Mouse (Mus musculus): ENCODE measurements around the gene Cdk11b. TPM values are rescaled to one million over a fixed set of nuclear protein-coding genes. Genes with fewer than 3 reads are reported as not detected.
A peak's percentile ranks its signal among the peaks of the same experiment; 100 is the strongest.

Gene Cdk11b
- polyA plus RNA-seq, 1 experiment from 2014 or later: 56.3 TPM

GRCm38 (mm10) chr4:155582279-155582905 is 42.3 kb upstream of the Cdk11b start:
- no peak for DNase-seq
- ATAC-seq (ENCODE audit: insufficient read depth): no peak
- WGBS: 92% methylated on average over 6 of the region's 6 CpGs
- Histone ChIP-seq H3K9me3 (ENCODE audit: low read depth, low read length) (no peaks in the 10 kb centered on the region), H3K36me3 (ENCODE audit: insufficient read depth) (peaks cover 81% of the 10 kb centered on the region), H3K27me3 (ENCODE audit: insufficient read depth, low read length) (no peaks in the 10 kb centered on the region), H3K9ac (no peak overlapping the region), H3K4me1 (ENCODE audit: insufficient read depth) (no peaks in the 10 kb centered on the region), H3K4me3 (ENCODE audit: low read depth, low read length) (no peak overlapping the region), H3K27ac (ENCODE audit: low read depth) (no peak overlapping the region), H3K4me2 (no peak overlapping the region)
- no peak for TF ChIP-seq CTCF (IDR thresholded peaks at IDR 0.05; ENCODE audit: low read depth)

- no peak for DNase-seq
- no peak overlapping the region for H3K27ac ChIP-seq (ENCODE audit: low read depth)
- H3K36me3 ChIP-seq (ENCODE audit: insufficient read depth): peaks cover 61% of the 10 kb centered on the region
- H3K9ac ChIP-seq: no peak overlapping the region
- TF ChIP-seq CTCF (IDR thresholded peaks at IDR 0.05; ENCODE audit: low read depth): no peak
- 86% methylated on average over 5 of the region's 5 CpGs for WGBS
- no peak overlapping the region for H3K4me3 ChIP-seq (ENCODE audit: low read depth, low read length)
- H3K9me3 ChIP-seq (ENCODE audit: low read depth, low read length): no peaks in the 10 kb centered on the region
- H3K4me2 ChIP-seq: no peak overlapping the region
- no peak for ATAC-seq (ENCODE audit: insufficient read depth)
- no peaks in the 10 kb centered on the region for H3K27me3 ChIP-seq (ENCODE audit: insufficient read depth, low read length)
- H3K4me1 ChIP-seq (ENCODE audit: insufficient read depth): no peaks in the 10 kb centered on the region
These were observed 35.3 kb upstream of the Cdk11b start for GRCm38 (mm10) chr4:155589356-155589755.

GRCm38 (mm10) chr4:155591012-155591719 is 33.5 kb upstream of the Cdk11b start:
- Histone ChIP-seq H3K4me3 (ENCODE audit: low read depth, low read length) (no peak overlapping the region), H3K27me3 (ENCODE audit: insufficient read depth, low read length) (no peaks in the 10 kb centered on the region), H3K27ac (ENCODE audit: low read depth) (no peak overlapping the region), H3K9me3 (ENCODE audit: low read depth, low read length) (no peaks in the 10 kb centered on the region), H3K36me3 (ENCODE audit: insufficient read depth) (peaks cover 44% of the 10 kb centered on the region), H3K4me2 (no peak overlapping the region), H3K9ac (no peak overlapping the region), H3K4me1 (ENCODE audit: insufficient read depth) (no peaks in the 10 kb centered on the region)
- TF ChIP-seq CTCF (IDR thresholded peaks at IDR 0.05; ENCODE audit: low read depth): no peak
- ATAC-seq (ENCODE audit: insufficient read depth) (0 out of 2 replicates have a peak, but pooled peaks have one; percentile 11), DNase-seq (no peak)
- 59% methylated on average over 7 of the region's 7 CpGs for WGBS

GRCm38 (mm10) chr4:155593780-155594179 is 30.9 kb upstream of the Cdk11b start:
- WGBS: 45% methylated on average over 1 of the region's 1 CpGs
- H3K9ac ChIP-seq: no peak overlapping the region
- no peaks in the 10 kb centered on the region for H3K4me1 ChIP-seq (ENCODE audit: insufficient read depth)
- H3K9me3 ChIP-seq (ENCODE audit: low read depth, low read length): no peaks in the 10 kb centered on the region
- no peak overlapping the region for H3K27ac ChIP-seq (ENCODE audit: low read depth)
- peaks cover 18% of the 10 kb centered on the region for H3K36me3 ChIP-seq (ENCODE audit: insufficient read depth)
- ATAC-seq (ENCODE audit: insufficient read depth): no peak
- DNase-seq: peak; percentile 5
- no peak overlapping the region for H3K4me3 ChIP-seq (ENCODE audit: low read depth, low read length)
- no peaks in the 10 kb centered on the region for H3K27me3 ChIP-seq (ENCODE audit: insufficient read depth, low read length)
- no peak overlapping the region for H3K4me2 ChIP-seq
- TF ChIP-seq CTCF (IDR thresholded peaks at IDR 0.05; ENCODE audit: low read depth): no peak

- Histone ChIP-seq H3K9me3 (ENCODE audit: low read depth, low read length) (no peaks in the 10 kb centered on the region), H3K4me3 (ENCODE audit: low read depth, low read length) (no peak overlapping the region), H3K9ac (no peak overlapping the region), H3K4me2 (no peak overlapping the region), H3K36me3 (ENCODE audit: insufficient read depth) (no peaks in the 10 kb centered on the region), H3K27ac (ENCODE audit: low read depth) (no peak overlapping the region), H3K27me3 (ENCODE audit: insufficient read depth, low read length) (no peaks in the 10 kb centered on the region), H3K4me1 (ENCODE audit: insufficient read depth) (0 out of 2 replicates have a peak, but pooled peaks cover 2% of the 10 kb centered on the region)
- no peak for ATAC-seq (ENCODE audit: insufficient read depth)
- DNase-seq: no peak
- TF ChIP-seq CTCF (IDR thresholded peaks at IDR 0.05; ENCODE audit: low read depth): no peak
- WGBS: 71% methylated on average over 3 of the region's 3 CpGs
These were observed 28.9 kb upstream of the Cdk11b start for GRCm38 (mm10) chr4:155595777-155596176.

- no peak for TF ChIP-seq CTCF (IDR thresholded peaks at IDR 0.05; ENCODE audit: low read depth)
- H3K27ac ChIP-seq (ENCODE audit: low read depth): no peak overlapping the region
- H3K27me3 ChIP-seq (ENCODE audit: insufficient read depth, low read length): no peaks in the 10 kb centered on the region
- no peak overlapping the region for H3K4me2 ChIP-seq
- H3K4me1 ChIP-seq (ENCODE audit: insufficient read depth): 0 out of 2 replicates have a peak, but pooled peaks cover 2% of the 10 kb centered on the region
- H3K9me3 ChIP-seq (ENCODE audit: low read depth, low read length): no peaks in the 10 kb centered on the region
- H3K36me3 ChIP-seq (ENCODE audit: insufficient read depth): no peaks in the 10 kb centered on the region
- no peak overlapping the region for H3K4me3 ChIP-seq (ENCODE audit: low read depth, low read length)
- no peak overlapping the region for H3K9ac ChIP-seq
- no peak for ATAC-seq (ENCODE audit: insufficient read depth)
- 79% methylated on average over 5 of the region's 5 CpGs for WGBS
- no peak for DNase-seq
These were observed 28.0 kb upstream of the Cdk11b start for GRCm38 (mm10) chr4:155596606-155597005.

GRCm38 (mm10) chr4:155598536-155598935 is 26.1 kb upstream of the Cdk11b start:
- DNase-seq: no peak
- H3K27me3 ChIP-seq (ENCODE audit: insufficient read depth, low read length): no peaks in the 10 kb centered on the region
- no peak overlapping the region for H3K4me2 ChIP-seq
- no peak overlapping the region for H3K27ac ChIP-seq (ENCODE audit: low read depth)
- 0 out of 2 replicates have a peak, but pooled peaks cover 2% of the 10 kb centered on the region for H3K4me1 ChIP-seq (ENCODE audit: insufficient read depth)
- H3K36me3 ChIP-seq (ENCODE audit: insufficient read depth): no peaks in the 10 kb centered on the region; the same call in 1 of the 2 replicates
- no peak for ATAC-seq (ENCODE audit: insufficient read depth)
- H3K4me3 ChIP-seq (ENCODE audit: low read depth, low read length): no peak overlapping the region
- TF ChIP-seq CTCF (IDR thresholded peaks at IDR 0.05; ENCODE audit: low read depth): no peak
- no peak overlapping the region for H3K9ac ChIP-seq
- H3K9me3 ChIP-seq (ENCODE audit: low read depth, low read length): no peaks in the 10 kb centered on the region
- 17% methylated on average over 20 of the region's 20 CpGs for WGBS
